Mouse (Mus musculus): ENCODE measurements around the gene Gm49416.

- TF ChIP-seq POLR2A (IDR thresholded peaks at IDR 0.05; ENCODE audit: low read depth, low read length) (peak; percentile 85), CTCF (IDR thresholded peaks at IDR 0.05; ENCODE audit: extremely low read depth, insufficient read depth, insufficient read length, insufficient replicate concordance) (no peak)
Measured at GRCm38 (mm10) chr19:8880311-8881033, 8.3 kb upstream of the Gm49416 start, which contains the start of gene Uqcc3.

Measured in spleen, adult 2 months (tissue).